Mouse (Mus musculus): ENCODE results near the gene Rbms1. TPM values are rescaled to one million over a fixed set of nuclear protein-coding genes. Genes with fewer than 3 reads are reported as not detected.

Rbms1 gene
- total and polyA plus RNA-seq, 2 experiments from 2014 or later: 16.2 to 38.2 TPM

- no peaks in the 10 kb centered on the region for H3K36me3 ChIP-seq (ENCODE audit: insufficient read depth)
- H3K4me2 ChIP-seq (ENCODE audit: low read depth): no peak overlapping the region
- 93% methylated on average over 3 of the region's 3 CpGs for WGBS
- H3K9me3 ChIP-seq (ENCODE audit: low read length): no peaks in the 10 kb centered on the region
- H3K4me3 ChIP-seq (ENCODE audit: low read depth, low read length): no peak overlapping the region
- DNase-seq: no peak
- no peak overlapping the region for H3K27ac ChIP-seq (ENCODE audit: low read depth, low read length)
- H3K9ac ChIP-seq: no peak overlapping the region
- no peak for TF ChIP-seq CTCF (IDR thresholded peaks at IDR 0.05; ENCODE audit: low read depth)
- ATAC-seq: no peak
- no peaks in the 10 kb centered on the region for H3K4me1 ChIP-seq (ENCODE audit: insufficient read depth)
- no peaks in the 10 kb centered on the region for H3K27me3 ChIP-seq (ENCODE audit: insufficient read depth, low read length)
These were observed 115.0 kb downstream of the Rbms1 start for GRCm38 (mm10) chr2:60847984-60848383.

- no peak overlapping the region for H3K27ac ChIP-seq (ENCODE audit: low read depth, low read length)
- DNase-seq (no peak), ATAC-seq (no peak)
- TF ChIP-seq CTCF (IDR thresholded peaks at IDR 0.05; ENCODE audit: low read depth): no peak
- no peaks in the 10 kb centered on the region for H3K9me3 ChIP-seq (ENCODE audit: low read length)
- 36% methylated on average over 5 of the region's 5 CpGs for WGBS
- no peak overlapping the region for H3K9ac ChIP-seq
- H3K36me3 ChIP-seq (ENCODE audit: insufficient read depth): no peaks in the 10 kb centered on the region
- no peaks in the 10 kb centered on the region for H3K27me3 ChIP-seq (ENCODE audit: insufficient read depth, low read length)
- no peak overlapping the region for H3K4me2 ChIP-seq (ENCODE audit: low read depth)
- no peaks in the 10 kb centered on the region for H3K4me1 ChIP-seq (ENCODE audit: insufficient read depth)
- H3K4me3 ChIP-seq (ENCODE audit: low read depth, low read length): no peak overlapping the region
These were observed 117.6 kb downstream of the Rbms1 start for GRCm38 (mm10) chr2:60845316-60845894.

- Histone ChIP-seq H3K4me1 (ENCODE audit: insufficient read depth) (no peaks in the 10 kb centered on the region), H3K27ac (ENCODE audit: low read depth, low read length) (no peak overlapping the region), H3K4me3 (ENCODE audit: low read depth, low read length) (no peak overlapping the region), H3K9me3 (ENCODE audit: low read length) (no peaks in the 10 kb centered on the region), H3K4me2 (ENCODE audit: low read depth) (no peak overlapping the region), H3K36me3 (ENCODE audit: insufficient read depth) (no peaks in the 10 kb centered on the region), H3K9ac (no peak overlapping the region), H3K27me3 (ENCODE audit: insufficient read depth, low read length) (no peaks in the 10 kb centered on the region)
- no peak for TF ChIP-seq CTCF (IDR thresholded peaks at IDR 0.05; ENCODE audit: low read depth)
- ATAC-seq: no peak
- DNase-seq: no peak
- WGBS: 88% methylated on average over 1 of the region's 1 CpGs
These were observed 118.7 kb downstream of the Rbms1 start for GRCm38 (mm10) chr2:60844259-60844658.

GRCm38 (mm10) chr2:60843633-60844032 is 119.4 kb downstream of the Rbms1 start:
- Histone ChIP-seq H3K36me3 (ENCODE audit: insufficient read depth) (no peaks in the 10 kb centered on the region), H3K27me3 (ENCODE audit: insufficient read depth, low read length) (no peaks in the 10 kb centered on the region), H3K9ac (no peak overlapping the region), H3K4me3 (ENCODE audit: low read depth, low read length) (no peak overlapping the region), H3K9me3 (ENCODE audit: low read length) (no peaks in the 10 kb centered on the region), H3K27ac (ENCODE audit: low read depth, low read length) (no peak overlapping the region), H3K4me2 (ENCODE audit: low read depth) (no peak overlapping the region), H3K4me1 (ENCODE audit: insufficient read depth) (no peaks in the 10 kb centered on the region)
- WGBS: 87% methylated on average over 3 of the region's 3 CpGs
- no peak for ATAC-seq
- TF ChIP-seq CTCF (IDR thresholded peaks at IDR 0.05; ENCODE audit: low read depth): no peak
- no peak for DNase-seq

GRCm38 (mm10) chr2:60842976-60843375 is 120.0 kb downstream of the Rbms1 start:
- DNase-seq: no peak
- 84% methylated on average over 4 of the region's 4 CpGs for WGBS
- no peak for TF ChIP-seq CTCF (IDR thresholded peaks at IDR 0.05; ENCODE audit: low read depth)

GRCm38 (mm10) chr2:60840922-60841321 is 122.1 kb downstream of the Rbms1 start:
- no peak overlapping the region for H3K4me2 ChIP-seq (ENCODE audit: low read depth)
- no peak for DNase-seq
- H3K9ac ChIP-seq: no peak overlapping the region
- no peaks in the 10 kb centered on the region for H3K36me3 ChIP-seq (ENCODE audit: insufficient read depth)
- ATAC-seq: no peak
- WGBS: 83% methylated on average over 4 of the region's 4 CpGs
- no peak overlapping the region for H3K4me3 ChIP-seq (ENCODE audit: low read depth, low read length)
- no peaks in the 10 kb centered on the region for H3K4me1 ChIP-seq (ENCODE audit: insufficient read depth)
- H3K27ac ChIP-seq (ENCODE audit: low read depth, low read length): no peak overlapping the region
- H3K9me3 ChIP-seq (ENCODE audit: low read length): no peaks in the 10 kb centered on the region
- no peaks in the 10 kb centered on the region for H3K27me3 ChIP-seq (ENCODE audit: insufficient read depth, low read length)
- no peak for TF ChIP-seq CTCF (IDR thresholded peaks at IDR 0.05; ENCODE audit: low read depth)

More at GRCm38 (mm10) chr2:60842976-60843375, 120.0 kb downstream of the Rbms1 start:
- H3K27ac ChIP-seq (ENCODE audit: low read depth, low read length): no peak overlapping the region
- H3K9ac ChIP-seq: no peak overlapping the region
- H3K36me3 ChIP-seq (ENCODE audit: insufficient read depth): no peaks in the 10 kb centered on the region
- H3K4me2 ChIP-seq (ENCODE audit: low read depth): no peak overlapping the region
- ATAC-seq: no peak
- H3K9me3 ChIP-seq (ENCODE audit: low read length): no peaks in the 10 kb centered on the region
- H3K4me1 ChIP-seq (ENCODE audit: insufficient read depth): no peaks in the 10 kb centered on the region
- no peaks in the 10 kb centered on the region for H3K27me3 ChIP-seq (ENCODE audit: insufficient read depth, low read length)
- H3K4me3 ChIP-seq (ENCODE audit: low read depth, low read length): no peak overlapping the region

- H3K4me2 ChIP-seq (ENCODE audit: low read depth): no peak overlapping the region
- H3K4me1 ChIP-seq (ENCODE audit: insufficient read depth): no peaks in the 10 kb centered on the region
- H3K36me3 ChIP-seq (ENCODE audit: insufficient read depth): no peaks in the 10 kb centered on the region
- 88% methylated on average over 4 of the region's 4 CpGs for WGBS
- no peak for TF ChIP-seq CTCF (IDR thresholded peaks at IDR 0.05; ENCODE audit: low read depth)
- no peak overlapping the region for H3K4me3 ChIP-seq (ENCODE audit: low read depth, low read length)
- DNase-seq (no peak), ATAC-seq (no peak)
- H3K27ac ChIP-seq (ENCODE audit: low read depth, low read length): no peak overlapping the region
- H3K9me3 ChIP-seq (ENCODE audit: low read length): no peaks in the 10 kb centered on the region
- no peaks in the 10 kb centered on the region for H3K27me3 ChIP-seq (ENCODE audit: insufficient read depth, low read length)
- no peak overlapping the region for H3K9ac ChIP-seq
These were observed 123.5 kb downstream of the Rbms1 start for GRCm38 (mm10) chr2:60839498-60839897.

Measured in forebrain, postnatal 0 days (tissue).